Comparison of ENCODE assay signal across 20 mouse cellular contexts in the genomic region with DNA sequence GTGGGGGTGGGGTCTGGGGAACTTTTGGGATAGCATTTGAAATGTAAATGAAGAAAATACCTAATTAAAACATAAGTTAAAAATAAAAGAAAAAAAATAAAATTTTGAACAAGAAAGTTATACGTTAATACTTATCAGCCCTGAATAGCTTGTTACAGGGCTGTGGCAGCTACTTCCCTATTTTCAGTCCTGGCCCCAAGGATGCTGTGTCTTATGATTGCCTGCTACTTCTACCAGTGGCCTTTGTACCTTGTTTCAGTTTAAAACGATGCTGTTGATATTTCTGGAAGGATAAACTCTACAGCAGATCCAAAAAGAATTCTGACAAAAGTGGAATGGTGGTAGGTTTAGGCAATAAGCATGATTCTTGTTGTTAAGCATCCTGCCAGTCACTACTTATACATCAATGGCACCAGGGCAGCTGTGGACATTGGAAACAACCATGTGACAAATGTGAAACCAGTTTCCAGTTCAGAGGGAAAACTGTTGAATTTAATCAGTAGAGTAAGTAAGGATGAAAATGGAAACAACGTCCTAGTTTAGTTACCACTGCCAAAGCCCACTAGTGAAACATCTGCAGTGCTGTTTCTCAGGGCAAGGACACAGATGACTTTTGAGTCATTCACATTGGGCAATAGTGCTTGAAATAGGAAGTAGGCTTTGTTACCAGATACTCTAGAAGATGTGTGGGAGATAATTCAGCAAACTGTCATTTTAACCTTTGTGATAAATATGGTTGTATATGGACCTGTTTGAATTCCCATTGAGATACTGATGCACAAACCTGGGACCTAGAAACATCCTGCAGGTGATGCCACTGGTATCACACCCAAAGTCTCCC.
"Had no signal": no experiment of that assay in that cellular context is flagged by ENCODE, and none has a peak within 500 bp of the region (broad histone marks: within the 10 kb centered on the region; RNA-seq: fewer than 3 reads in every experiment).

No protein-coding gene starts in this region.

- DNase-seq: kidney, adult 18-20 months; kidney, adult 9 months; kidney, postnatal 25 days; layer of hippocampus, postnatal 36 days; left cerebral cortex, postnatal 4 days; liver, postnatal 0 days; lung, embryonic 14.5 days; midbrain, embryonic 14.5 days; right cerebral cortex, postnatal 25 days; spleen, adult 18-20 months; thymus, postnatal 25 days had no signal

- H3K4me3 ChIP-seq: limb, embryonic 12.5 days; limb, embryonic 15.5 days; neural tube, embryonic 12.5 days; neural tube, embryonic 15.5 days; stomach, embryonic 15.5 days had no signal

- H3K9me3 ChIP-seq: limb, embryonic 12.5 days; limb, embryonic 15.5 days; neural tube, embryonic 12.5 days; neural tube, embryonic 15.5 days; stomach, embryonic 15.5 days had no signal

- H3K27ac ChIP-seq: kidney, postnatal 0 days; limb, embryonic 12.5 days; limb, embryonic 15.5 days; liver, embryonic 14.5 days; macrophage; neural tube, embryonic 12.5 days; neural tube, embryonic 15.5 days; stomach, embryonic 15.5 days had no signal

- H3K36me3 ChIP-seq: limb, embryonic 12.5 days; limb, embryonic 15.5 days; neural tube, embryonic 12.5 days; neural tube, embryonic 15.5 days; stomach, embryonic 15.5 days had no signal

- ATAC-seq: liver, postnatal 0 days; lung, postnatal 0 days had no signal

- H3K4me1 ChIP-seq: limb, embryonic 12.5 days; limb, embryonic 15.5 days; neural tube, embryonic 12.5 days; neural tube, embryonic 15.5 days; stomach, embryonic 15.5 days had no signal

- H3K9ac ChIP-seq: limb, embryonic 12.5 days; limb, embryonic 15.5 days; liver, embryonic 14.5 days; liver, postnatal 0 days; lung, embryonic 14.5 days; neural tube, embryonic 12.5 days; neural tube, embryonic 15.5 days; stomach, embryonic 15.5 days had no signal

- H3K27me3 ChIP-seq: limb, embryonic 12.5 days; limb, embryonic 15.5 days; neural tube, embryonic 12.5 days; neural tube, embryonic 15.5 days; stomach, embryonic 15.5 days had no signal
